Mouse (Mus musculus) stomach, embryonic 16.5 days (tissue): ENCODE results near the gene Pdss2. TPM values are rescaled to one million over a fixed set of nuclear protein-coding genes. Genes with fewer than 3 reads are reported as not detected.
A peak's percentile ranks its signal among the peaks of the same experiment; 100 is the strongest.
"Not testable (repeated sequence)": the region's sequence is repeated elsewhere in the genome, so short reads cannot be mapped to it uniquely, and the experiment has no call there.

Experiments
- ATAC-seq: fragments of 200-750 bp; cut with Nextera tagmentation; 2 replicates; pipeline ENCODE4 v1.8.0; 2017; ENCODE audit warnings: moderate number of reproducible peaks, moderate TSS enrichment; ENCODE audit not compliant: insufficient read depth, low FRiP score
- H3K27ac ChIP-seq: fragments of 300-500 bp; sonication (generic); 2 replicates; pipeline ENCODE4 v1.5.1; 2014; ENCODE audit warnings: low read length
- H3K27me3 ChIP-seq: fragments of 300-500 bp; sonication (generic); 2 replicates; pipeline ENCODE4 v1.6.1; 2014; ENCODE audit warnings: low read length, control low read depth, mixed read lengths; ENCODE audit not compliant: control insufficient read depth, insufficient read depth
- H3K36me3 ChIP-seq: fragments of 300-500 bp; sonication (generic); 2 replicates; pipeline ENCODE4 v1.6.1; 2014; ENCODE audit warnings: low read length; ENCODE audit not compliant: control insufficient read depth, insufficient read depth
- H3K4me1 ChIP-seq: fragments of 300-500 bp; sonication (generic); 2 replicates; pipeline ENCODE4 v1.6.1; 2014; ENCODE audit warnings: low read length, control low read depth, mixed read lengths; ENCODE audit not compliant: control insufficient read depth, insufficient read depth
- H3K4me2 ChIP-seq: fragments of 300-500 bp; sonication (generic); 2 replicates; pipeline ENCODE4 v1.6.1; 2014; ENCODE audit warnings: low read depth, low read length, mixed read lengths
- H3K4me3 ChIP-seq: fragments of 300-500 bp; sonication (generic); replicated peaks from 2 replicates; pipeline ENCODE4 v1.5.1; 2014; ENCODE audit warnings: mild to moderate bottlenecking, low read length
- H3K9ac ChIP-seq: fragments of 300-500 bp; sonication (generic); 2 replicates; pipeline ENCODE4 v1.6.1; 2014; ENCODE audit warnings: low read length
- H3K9me3 ChIP-seq: fragments of 300-500 bp; sonication (generic); replicated peaks from 2 replicates; pipeline ENCODE4 v1.6.1; 2016; ENCODE audit warnings: low read length, control low read depth; ENCODE audit not compliant: control insufficient read depth
- WGBS: fragments of 180-500 bp; shearing (Covaris S2); extraction: QIAGEN DNeasy Blood & Tissue Kit; methylation state at CpG from one replicate; pipeline ENCODE4 v1.1.7; 2014; 5-methylcytosine and 5-hydroxymethylcytosine counted together
- polyA plus RNA-seq: library from polyadenylated mRNA; unstranded; fragments of >200 nt; fragmentation: Nextera tagmentation; extraction: Ambion mirVana; gene quantifications from 2 replicates; pipeline ENCODE4 v1.2.1, GENCODE M21; 2015

Gene Pdss2
- polyA plus RNA-seq, 1 experiment from 2014 or later, result 11.9 TPM

- no peak overlapping the region for H3K4me3 ChIP-seq
- H3K27me3 ChIP-seq, result no peaks in the 10 kb centered on the region
- no peak overlapping the region for H3K9ac ChIP-seq
- no peaks in the 10 kb centered on the region for H3K9me3 ChIP-seq
- H3K27ac ChIP-seq, result no peak overlapping the region
- ATAC-seq, result no peak
- no peak overlapping the region for H3K4me2 ChIP-seq
- WGBS, result 59% methylated on average over 5 of the region's 5 CpGs
- no peaks in the 10 kb centered on the region for H3K36me3 ChIP-seq
- H3K4me1 ChIP-seq, result no peaks in the 10 kb centered on the region
Observed at GRCm38 (mm10) chr10:43384623-43385022, 163.3 kb downstream of the Pdss2 start.

DNA sequence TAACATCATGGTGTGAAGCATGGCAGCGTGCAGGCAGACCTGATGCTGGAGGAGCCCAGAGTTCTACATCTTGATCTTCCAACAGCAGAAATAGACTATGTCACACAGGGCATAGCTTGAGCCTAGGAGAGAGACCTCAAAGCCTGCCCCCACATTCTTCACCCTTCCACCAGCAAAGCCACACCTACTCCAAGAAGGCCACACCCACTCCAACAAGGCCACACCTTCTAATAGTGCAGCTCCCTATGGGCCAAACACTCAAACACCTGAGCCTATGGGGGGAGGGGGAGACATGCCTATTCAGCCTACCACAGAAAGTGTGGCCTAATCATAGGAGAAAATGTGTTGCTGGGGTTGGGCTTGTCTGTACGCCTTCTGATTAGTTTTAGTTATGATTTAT lies 171.6 kb downstream of the Pdss2 start:
- no peaks in the 10 kb centered on the region for H3K36me3 ChIP-seq
- no peak overlapping the region for H3K4me2 ChIP-seq
- H3K9ac ChIP-seq, result no peak overlapping the region
- WGBS, result 95% methylated on average over 2 of the region's 2 CpGs
- H3K4me1 ChIP-seq, result no peaks in the 10 kb centered on the region
- H3K4me3 ChIP-seq, result no peak overlapping the region
- no peaks in the 10 kb centered on the region for H3K27me3 ChIP-seq
- ATAC-seq, result no peak
- H3K9me3 ChIP-seq, result no peaks in the 10 kb centered on the region
- no peak overlapping the region for H3K27ac ChIP-seq

GRCm38 (mm10) chr10:43393818-43394217 lies 172.5 kb downstream of the Pdss2 start:
- Histone ChIP-seq H3K27ac (no peak overlapping the region), H3K4me1 (0 out of 2 replicates have a peak, but pooled peaks cover under 1% of the 10 kb centered on the region), H3K4me3 (no peak overlapping the region), H3K9ac (no peak overlapping the region), H3K27me3 (no peaks in the 10 kb centered on the region), H3K9me3 (no peaks in the 10 kb centered on the region), H3K36me3 (no peaks in the 10 kb centered on the region), H3K4me2 (no peak overlapping the region)
- ATAC-seq, result no peak
- WGBS, result 87% methylated on average over 6 of the region's 6 CpGs

GRCm38 (mm10) chr10:43395824-43396223 lies 174.5 kb downstream of the Pdss2 start:
- H3K36me3 ChIP-seq, result no peaks in the 10 kb centered on the region
- H3K9ac ChIP-seq, result no peak overlapping the region
- H3K27me3 ChIP-seq, result no peaks in the 10 kb centered on the region
- no peak overlapping the region for H3K27ac ChIP-seq
- H3K4me2 ChIP-seq, result no peak overlapping the region
- H3K9me3 ChIP-seq, result no peaks in the 10 kb centered on the region
- WGBS, result 78% methylated on average over 4 of the region's 4 CpGs
- H3K4me1 ChIP-seq, result 0 out of 2 replicates have a peak, but pooled peaks cover 3% of the 10 kb centered on the region
- ATAC-seq, result no peak
- H3K4me3 ChIP-seq, result no peak overlapping the region

- 69% methylated on average over 7 of the region's 7 CpGs for WGBS
- Histone ChIP-seq H3K4me1 (0 out of 2 replicates have a peak, but pooled peaks cover 3% of the 10 kb centered on the region), H3K27ac (no peak overlapping the region)
Observed at GRCm38 (mm10) chr10:43399596-43400316, 178.5 kb downstream of the Pdss2 start.

DNA sequence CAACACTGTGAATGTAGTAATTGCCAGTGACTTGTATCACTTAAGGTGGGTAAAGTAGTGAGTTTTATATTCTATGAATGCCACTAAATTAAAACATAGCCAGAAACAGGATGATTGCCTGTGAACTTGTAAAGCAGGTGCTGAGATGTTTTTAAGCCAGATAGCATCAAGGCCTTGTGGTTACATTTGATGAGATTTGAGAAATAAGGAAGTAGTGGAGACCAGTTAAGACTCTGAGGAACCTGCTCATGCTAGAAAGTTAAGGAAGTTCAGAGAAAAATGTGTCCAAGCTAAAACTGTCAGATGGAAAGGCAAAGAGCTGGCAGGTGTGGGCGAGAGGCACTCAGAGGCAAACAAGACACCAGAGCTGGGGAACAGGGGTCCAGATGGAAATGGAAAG lies 184.8 kb downstream of the Pdss2 start:
- no peak overlapping the region for H3K9ac ChIP-seq
- H3K4me3 ChIP-seq, result no peak overlapping the region
- H3K27ac ChIP-seq, result no peak overlapping the region
- no peak for ATAC-seq
- H3K4me1 ChIP-seq, result no peaks in the 10 kb centered on the region
- no peaks in the 10 kb centered on the region; the same call in 1 of the 2 replicates for H3K36me3 ChIP-seq
- no peak overlapping the region for H3K4me2 ChIP-seq
- no peaks in the 10 kb centered on the region for H3K9me3 ChIP-seq
- WGBS, result 87% methylated on average over 1 of the region's 1 CpGs
- H3K27me3 ChIP-seq, result no peaks in the 10 kb centered on the region

More at GRCm38 (mm10) chr10:43399596-43400316, 178.5 kb downstream of the Pdss2 start:
- Histone ChIP-seq H3K4me3 (no peak overlapping the region), H3K36me3 (no peaks in the 10 kb centered on the region), H3K27me3 (no peaks in the 10 kb centered on the region), H3K4me2 (no peak overlapping the region), H3K9me3 (no peaks in the 10 kb centered on the region), H3K9ac (no peak overlapping the region)
- ATAC-seq, result no peak

- no peak overlapping the region for H3K9ac ChIP-seq
- 36% methylated on average over 12 of the region's 12 CpGs for WGBS
- H3K27ac ChIP-seq, result no peak overlapping the region
- no peaks in the 10 kb centered on the region for H3K9me3 ChIP-seq
- no peaks in the 10 kb centered on the region for H3K27me3 ChIP-seq
- H3K4me3 ChIP-seq, result no peak overlapping the region
- H3K4me1 ChIP-seq, result no peaks in the 10 kb centered on the region
- H3K4me2 ChIP-seq, result peak overlapping the region; percentile 2
- H3K36me3 ChIP-seq, result no peaks in the 10 kb centered on the region; the same call in 1 of the 2 replicates
- peak; percentile 72; the same call in 1 of the 2 replicates for ATAC-seq
Observed at GRCm38 (mm10) chr10:43406885-43407284, 185.6 kb downstream of the Pdss2 start.

DNA sequence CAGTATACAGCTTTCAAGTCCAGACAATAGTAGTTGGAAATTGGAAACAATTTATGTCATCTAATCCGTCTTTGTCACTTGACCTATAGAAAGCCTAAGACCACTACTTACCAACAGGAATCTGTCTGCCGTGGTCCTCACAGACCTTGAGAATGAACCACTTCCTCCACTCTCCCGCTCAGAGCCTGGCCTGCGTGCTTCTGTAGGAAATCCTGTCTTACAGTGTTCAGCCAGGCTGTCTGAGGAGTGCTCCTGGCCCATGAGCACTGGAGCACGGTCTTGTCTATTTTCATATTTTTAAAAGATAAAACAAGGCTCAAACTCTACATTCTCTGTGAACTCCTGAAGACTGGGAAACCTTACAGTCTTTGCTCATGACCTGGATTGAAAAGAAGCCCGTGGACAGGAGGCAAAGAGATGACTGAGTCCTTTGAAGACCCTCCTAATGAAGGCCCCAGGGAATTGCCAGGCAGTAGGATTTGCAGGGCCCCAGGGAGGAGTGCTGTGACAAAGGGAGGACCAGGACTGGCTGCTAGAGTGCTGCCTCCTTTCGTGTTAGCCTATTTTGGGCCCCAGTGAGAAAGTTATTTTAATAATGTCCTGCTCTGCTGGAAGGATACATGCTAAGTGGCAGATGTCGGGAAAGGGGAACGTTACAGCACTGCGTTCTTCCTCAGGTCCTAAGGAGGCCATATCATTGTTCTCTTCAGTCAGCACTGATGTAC lies 188.4 kb downstream of the Pdss2 start:
- H3K4me2 ChIP-seq, result no peak overlapping the region
- no peaks in the 10 kb centered on the region; the same call in 1 of the 2 replicates for H3K36me3 ChIP-seq
- no peaks in the 10 kb centered on the region for H3K4me1 ChIP-seq
- WGBS, result 77% methylated on average over 10 of the region's 10 CpGs
- no peak overlapping the region for H3K4me3 ChIP-seq
- no peak overlapping the region for H3K27ac ChIP-seq
- H3K27me3 ChIP-seq, result no peaks in the 10 kb centered on the region
- no peak overlapping the region for H3K9ac ChIP-seq
- no peak for ATAC-seq
- H3K9me3 ChIP-seq, result no peaks in the 10 kb centered on the region

GRCm38 (mm10) chr10:43411164-43411563 lies 189.9 kb downstream of the Pdss2 start:
- not testable (repeated sequence) for H3K36me3 ChIP-seq, H3K27me3 ChIP-seq, H3K4me2 ChIP-seq, H3K9me3 ChIP-seq, H3K9ac ChIP-seq, H3K4me3 ChIP-seq, H3K27ac ChIP-seq, H3K4me1 ChIP-seq, ATAC-seq
- 71% methylated on average over 3 of the region's 3 CpGs for WGBS
